Mouse (Mus musculus) lung, postnatal 0 days (tissue): ENCODE measurements around the gene Phox2a. TPM values are rescaled to one million over a fixed set of nuclear protein-coding genes. Genes with fewer than 3 reads are reported as not detected.

Experiments
- ATAC-seq: fragments of 200-750 bp; cut with Nextera tagmentation; 2 replicates; pipeline ENCODE4 v1.8.0; 2017; ENCODE audit warnings: moderate library complexity
- DNase-seq: peaks from one replicate; pipeline ENCODE4 v3.0.0-alpha.2; 2016; ENCODE audit warnings: low spot score
- H3K27ac ChIP-seq: fragments of 300-500 bp; sonication (generic); 2 replicates; pipeline ENCODE4 v1.5.1; 2014; ENCODE audit warnings: antibody characterized with exemption, mild to moderate bottlenecking, low read length, mixed read lengths
- H3K27me3 ChIP-seq: fragments of 300-500 bp; sonication (generic); replicated peaks from 2 replicates; pipeline ENCODE4 v1.6.1; 2014; ENCODE audit warnings: low read length, mixed read lengths; ENCODE audit not compliant: insufficient read depth
- H3K36me3 ChIP-seq: fragments of 300-500 bp; sonication (generic); 2 replicates; pipeline ENCODE4 v1.6.1; 2014; ENCODE audit warnings: low read length, mixed read lengths; ENCODE audit not compliant: insufficient read depth
- H3K4me1 ChIP-seq: fragments of 300-500 bp; sonication (generic); 2 replicates; pipeline ENCODE4 v1.6.1; 2014; ENCODE audit warnings: antibody characterized with exemption, low read depth, low read length, mixed read lengths; ENCODE audit not compliant: insufficient read depth
- H3K4me2 ChIP-seq: fragments of 300-500 bp; sonication (generic); replicated peaks from 2 replicates; pipeline ENCODE4 v1.6.1; 2014; ENCODE audit warnings: low read depth, mild to moderate bottlenecking, low read length, moderate library complexity, mixed read lengths
- H3K4me3 ChIP-seq: fragments of 300-500 bp; sonication (generic); 2 replicates; pipeline ENCODE4 v1.5.1; 2014; ENCODE audit warnings: low read depth, low read length
- H3K9ac ChIP-seq: fragments of 300-500 bp; sonication (generic); replicated peaks from 2 replicates; pipeline ENCODE4 v1.6.1; 2014; ENCODE audit warnings: low read depth, mild to moderate bottlenecking
- H3K9me3 ChIP-seq: fragments of 300-500 bp; sonication (generic); 2 replicates; pipeline ENCODE4 v1.6.1; 2016; ENCODE audit warnings: low read length, mixed read lengths
- CTCF ChIP-seq: IDR thresholded peaks from 2 replicates; pipeline ENCODE4 v1.5.1; 2016; ENCODE audit warnings: antibody characterized with exemption, mild to moderate bottlenecking
- EP300 ChIP-seq: IDR thresholded peaks from 2 replicates; pipeline ENCODE4 v1.6.1; 2016; ENCODE audit warnings: antibody characterized with exemption, mild to moderate bottlenecking, control low read depth
- WGBS: fragments of 180-500 bp; shearing (Covaris S2); extraction: QIAGEN DNeasy Blood & Tissue Kit; methylation state at CpG from one replicate; pipeline ENCODE4 v1.1.7; 2014; 5-methylcytosine and 5-hydroxymethylcytosine counted together
- polyA plus RNA-seq: library from polyadenylated mRNA; unstranded; fragments of >200 nt; fragmentation: Nextera tagmentation; extraction: Ambion mirVana; gene quantifications from 2 replicates; pipeline ENCODE4 v1.2.1, GENCODE M21; 2015

Phox2a gene
- polyA plus RNA-seq, 1 experiment from 2014 or later: not detected

DNA sequence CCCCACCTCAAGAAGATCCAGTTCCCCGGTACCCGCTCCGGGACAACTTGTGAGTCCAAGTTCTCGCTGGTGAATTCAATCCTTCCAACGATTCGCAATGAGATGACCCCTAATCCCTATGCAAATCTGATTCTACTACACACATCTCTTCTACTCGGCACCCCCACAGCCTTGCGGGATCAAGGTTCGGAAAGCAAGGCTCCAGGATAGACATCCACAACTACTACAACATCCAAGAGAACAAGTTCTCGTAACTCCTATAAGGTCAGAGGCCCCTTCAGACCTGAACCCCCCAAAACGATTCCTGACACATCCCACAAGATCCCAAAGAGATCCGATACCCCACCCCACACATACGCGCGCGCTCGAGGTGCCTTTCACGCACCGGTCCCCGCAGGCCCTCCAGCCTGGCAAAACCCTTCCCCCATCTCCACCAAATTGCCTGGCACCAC is 19.1 kb downstream of the Phox2a start:
- peaks cover 9% of the 10 kb centered on the region; the same call in 1 of the 2 replicates for H3K36me3 ChIP-seq
- WGBS: 0% methylated on average over 20 of the region's 20 CpGs
- ATAC-seq: no peak
- peak overlapping the region; percentile 93 for H3K27ac ChIP-seq
- H3K27me3 ChIP-seq: no peaks in the 10 kb centered on the region
- DNase-seq: no peak
- peak overlapping the region; percentile 91 for H3K4me2 ChIP-seq
- TF ChIP-seq EP300 (no peak), CTCF (no peak)
- peak overlapping the region; percentile 84 for H3K4me3 ChIP-seq
- H3K4me1 ChIP-seq: peaks cover 14% of the 10 kb centered on the region; the same call in 1 of the 2 replicates
- H3K9me3 ChIP-seq: no peaks in the 10 kb centered on the region
- H3K9ac ChIP-seq: peak overlapping the region; percentile 89

DNA sequence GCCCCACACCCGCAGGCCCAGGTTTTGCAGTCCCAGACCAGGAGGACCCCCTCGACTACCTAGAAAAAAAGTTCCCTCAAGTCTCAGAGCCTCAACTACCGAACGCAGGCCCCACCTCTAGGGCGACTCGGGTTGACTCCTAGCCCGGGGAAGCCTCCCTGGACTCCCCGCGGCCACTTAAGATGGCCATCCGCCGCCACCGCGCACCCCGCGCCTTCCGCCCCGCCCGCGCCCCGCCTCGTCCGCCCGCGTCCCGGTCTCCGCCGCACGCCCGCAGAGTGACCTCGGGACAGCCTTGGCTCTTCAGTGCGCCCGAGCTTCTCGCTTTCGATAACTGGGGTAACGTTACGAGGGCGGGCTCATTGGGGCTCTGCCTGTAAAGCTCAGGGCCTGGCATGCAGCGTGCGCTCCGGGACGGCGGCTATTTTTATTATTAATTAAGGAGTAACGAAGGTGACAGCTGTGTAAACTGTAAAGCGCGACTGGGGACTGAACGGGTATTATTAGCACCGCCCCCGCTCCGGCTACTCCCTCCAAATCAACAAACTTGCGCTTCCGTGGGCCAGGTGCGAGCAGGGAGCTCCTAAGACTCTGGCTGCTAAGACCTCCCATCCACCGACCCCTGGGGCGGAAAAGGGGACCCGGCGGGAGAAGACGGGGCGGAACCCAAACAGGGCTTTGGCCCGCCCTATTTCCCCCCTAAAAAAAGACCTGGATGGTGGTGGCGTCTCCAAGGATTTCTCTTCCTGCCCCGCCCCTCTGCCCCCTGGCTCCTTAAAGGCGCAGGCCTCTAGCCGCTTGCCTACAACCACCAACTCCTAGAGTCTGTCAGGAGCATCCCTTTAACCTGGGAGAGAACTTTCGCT is 19.7 kb downstream of the Phox2a start, which contains the start of gene Inppl1:
Inppl1 (minus strand) TSS at position 624 of the 866 bp plus-strand sequence.
- H3K27me3 ChIP-seq: no peaks in the 10 kb centered on the region
- H3K9ac ChIP-seq: peak within 1 kb of the TSS; percentile 89
- H3K4me2 ChIP-seq: peak within 1 kb of the TSS; percentile 91
- H3K4me3 ChIP-seq: peak within 1 kb of the TSS; percentile 84
- H3K4me1 ChIP-seq: peaks cover 14% of the 10 kb centered on the region; the same call in 1 of the 2 replicates
- peaks cover 2% of the 10 kb centered on the region; the same call in 1 of the 2 replicates for H3K36me3 ChIP-seq
- H3K9me3 ChIP-seq: no peaks in the 10 kb centered on the region
- TF ChIP-seq CTCF (peak; percentile 56), EP300 (peak; percentile 60)
- peak within 1 kb of the TSS; percentile 93 for H3K27ac ChIP-seq
- peak; percentile 95 for DNase-seq
- 1% methylated on average over 64 of the region's 64 CpGs for WGBS
- peak; percentile 91 for ATAC-seq

DNA sequence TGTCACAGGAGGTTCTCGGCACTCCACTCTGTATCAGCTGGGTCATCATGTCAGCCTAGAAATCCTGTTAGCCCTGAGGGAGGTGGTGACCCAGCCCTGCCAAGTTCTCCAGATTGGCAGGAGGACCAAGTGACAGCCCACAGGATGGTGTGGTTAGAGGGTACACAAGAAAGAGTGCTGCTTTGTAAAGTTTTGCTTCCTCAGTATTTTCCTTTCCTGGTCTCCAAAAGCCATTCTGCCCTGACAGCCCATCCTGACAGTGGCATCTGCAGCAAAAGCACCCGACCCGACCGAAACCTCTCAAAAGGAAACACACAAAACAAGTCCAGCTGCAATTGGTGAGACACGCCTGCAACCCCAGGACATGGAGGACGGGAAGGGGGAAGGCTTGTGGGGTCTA is 26.1 kb downstream of the Phox2a start:
- ATAC-seq (no peak), DNase-seq (no peak)
- Histone ChIP-seq H3K4me3 (no peak overlapping the region), H3K36me3 (no peaks in the 10 kb centered on the region), H3K9me3 (no peaks in the 10 kb centered on the region), H3K4me1 (no peaks in the 10 kb centered on the region), H3K4me2 (no peak overlapping the region), H3K9ac (no peak overlapping the region), H3K27ac (no peak overlapping the region), H3K27me3 (no peaks in the 10 kb centered on the region)
- TF ChIP-seq EP300: no peak
- WGBS: 51% methylated on average over 6 of the region's 6 CpGs

GRCm38 (mm10) chr7:101847934-101848333 is 29.8 kb downstream of the Phox2a start:
- H3K36me3 ChIP-seq: no peaks in the 10 kb centered on the region
- TF ChIP-seq EP300 (no peak), CTCF (no peak)
- no peaks in the 10 kb centered on the region for H3K4me1 ChIP-seq
- H3K4me2 ChIP-seq: no peak overlapping the region
- no peaks in the 10 kb centered on the region for H3K27me3 ChIP-seq
- no peak overlapping the region for H3K9ac ChIP-seq
- H3K9me3 ChIP-seq: no peaks in the 10 kb centered on the region
- no peak overlapping the region for H3K4me3 ChIP-seq
- DNase-seq (no peak), ATAC-seq (0 out of 2 replicates have a peak, but pooled peaks have one; percentile 30)
- no peak overlapping the region for H3K27ac ChIP-seq
- WGBS: 79% methylated on average over 1 of the region's 1 CpGs

DNA sequence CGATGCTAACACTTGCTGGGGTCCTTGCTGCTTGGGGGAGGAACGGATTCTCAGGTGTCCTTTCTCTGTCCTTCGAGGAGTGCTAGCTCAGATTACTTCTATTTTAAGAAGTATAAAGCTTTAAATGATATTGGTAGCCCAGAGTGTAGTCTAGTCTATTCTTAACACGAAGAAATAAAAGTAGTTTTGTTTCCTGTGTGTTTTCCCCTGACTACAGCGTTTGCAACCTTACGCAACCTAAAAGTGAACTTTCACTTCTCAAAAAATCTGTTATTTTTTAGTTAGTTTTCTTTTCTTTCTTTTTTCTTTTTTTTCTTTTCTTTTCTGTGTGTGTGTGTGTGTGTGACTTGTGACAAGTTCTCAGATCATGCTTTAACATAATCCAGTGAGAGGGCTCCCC is 33.6 kb downstream of the Phox2a start:
- WGBS: 77% methylated on average over 6 of the region's 6 CpGs
- Histone ChIP-seq H3K27me3 (no peaks in the 10 kb centered on the region), H3K4me2 (no peak overlapping the region), H3K4me1 (no peaks in the 10 kb centered on the region), H3K9ac (no peak overlapping the region), H3K9me3 (no peaks in the 10 kb centered on the region), H3K4me3 (no peak overlapping the region), H3K27ac (no peak overlapping the region), H3K36me3 (no peaks in the 10 kb centered on the region)
- TF ChIP-seq CTCF: no peak
- TF ChIP-seq EP300: no peak
- ATAC-seq: no peak
- no peak for DNase-seq

- Histone ChIP-seq H3K4me1 (no peaks in the 10 kb centered on the region), H3K9me3 (no peaks in the 10 kb centered on the region), H3K27ac (no peak overlapping the region), H3K36me3 (no peaks in the 10 kb centered on the region), H3K4me3 (no peak overlapping the region), H3K9ac (no peak overlapping the region), H3K4me2 (no peak overlapping the region), H3K27me3 (no peaks in the 10 kb centered on the region)
- ATAC-seq: no peak
- WGBS: 76% methylated on average over 6 of the region's 6 CpGs
- no peak for DNase-seq
- TF ChIP-seq CTCF (no peak), EP300 (no peak)
Measured at GRCm38 (mm10) chr7:101852846-101853245, 34.7 kb downstream of the Phox2a start.
